Mouse (Mus musculus) ES-E14 (cell line): ENCODE measurements around the gene Rpp14. TPM values are rescaled to one million over a fixed set of nuclear protein-coding genes. Genes with fewer than 3 reads are reported as not detected.
"Not testable (repeated sequence)": the region's sequence is repeated elsewhere in the genome, so short reads cannot be mapped to it uniquely, and the experiment has no call there.

Experiments used
- DNase-seq: peaks from one replicate; pipeline ENCODE4 v3.0.0-alpha.2; 2013; ENCODE audit warnings: low read depth, low spot score
- H3K27ac ChIP-seq: 2 replicates; pipeline ENCODE4 v1.5.1; 2012; ENCODE audit warnings: low read depth, mild to moderate bottlenecking, low read length, moderate library complexity, mixed read lengths; ENCODE audit not compliant: poor library complexity, insufficient read depth, severe bottlenecking
- H3K36me3 ChIP-seq: 2 replicates; pipeline ENCODE4 v1.6.1; 2012; ENCODE audit warnings: mild to moderate bottlenecking, low read length, moderate library complexity, mixed read lengths; ENCODE audit not compliant: control insufficient read depth, poor library complexity, insufficient read depth, severe bottlenecking
- H3K4me1 ChIP-seq, 2 experiments: fragments of 150-350 bp in 1 of 2; sonication (generic) in 1 of 2; 2 replicates each; pipeline ENCODE4 v1.6.1; 2012; ENCODE audit warnings: low read length in 2 of 2, mild to moderate bottlenecking in 1 of 2, mixed read lengths in 1 of 2; ENCODE audit not compliant: control insufficient read depth in 2 of 2, insufficient read depth in 2 of 2, poor library complexity in 1 of 2
- H3K4me3 ChIP-seq, 2 experiments: fragments of 150-350 bp in 1 of 2; sonication (generic) in 1 of 2; 2 replicates each; pipeline ENCODE4 v1.5.1; 2012; ENCODE audit warnings: low read length in 2 of 2, low read depth in 1 of 2, mild to moderate bottlenecking in 1 of 2, mixed read lengths in 1 of 2; ENCODE audit not compliant: insufficient read depth in 1 of 2, poor library complexity in 1 of 2, severe bottlenecking in 1 of 2
- H3K9ac ChIP-seq: 2 replicates; pipeline ENCODE4 v1.6.1; 2012; ENCODE audit warnings: low read depth, mild to moderate bottlenecking, low read length, mixed read lengths; ENCODE audit not compliant: poor library complexity, insufficient read depth, severe bottlenecking
- H3K9me3 ChIP-seq: fragments of 150-350 bp; sonication (generic); 2 replicates; pipeline ENCODE4 v1.6.1; 2012; ENCODE audit warnings: low read depth, mild to moderate bottlenecking, low read length; ENCODE audit not compliant: control insufficient read depth, insufficient read depth
- CHD2 ChIP-seq: IDR thresholded peaks from 2 replicates; pipeline ENCODE4 v1.6.1; 2014; ENCODE audit warnings: mild to moderate bottlenecking, low read depth, low read length, inconsistent platforms
- HCFC1 ChIP-seq: IDR thresholded peaks from 2 replicates; pipeline ENCODE4 v1.6.1; 2012; ENCODE audit warnings: low read length, inconsistent platforms, borderline replicate concordance; ENCODE audit not compliant: insufficient read depth
- MAFK ChIP-seq: IDR thresholded peaks from 2 replicates; pipeline ENCODE4 v1.6.1; 2014; ENCODE audit warnings: mild to moderate bottlenecking, low read depth, low read length, inconsistent platforms; ENCODE audit not compliant: insufficient read depth
- ZC3H11A ChIP-seq: IDR thresholded peaks from 2 replicates; pipeline ENCODE4 v1.6.1; 2012; ENCODE audit warnings: low read depth, mild to moderate bottlenecking, inconsistent platforms, low read length, borderline replicate concordance
- ZNF384 ChIP-seq: IDR thresholded peaks from 2 replicates; pipeline ENCODE4 v1.6.1; 2012; ENCODE audit warnings: low read depth, low read length, inconsistent platforms
- in situ Hi-C, 2 experiments: fragments of 600-800 bp; cut with MboI; formaldehyde crosslinking; loops; one replicate each; pipeline ENCODE4 v1.15.1; 2025; ENCODE audit warnings: low sequenced_read_pairs in 2 of 2, inconsistent platforms in 1 of 2; ENCODE audit not compliant: unreplicated experiment in 2 of 2
- total RNA-seq: library from RNA; depleted of rRNA; stranded (reverse); fragments of 300-350 nt; gene quantifications from 2 replicates; pipeline ENCODE4 v1.2.3, GENCODE M21; 2012

Rpp14 gene
- total RNA-seq, 1 experiment = 28.3 TPM

GRCm38 (mm10) chr14:8115772-8116171 lies 35.6 kb downstream of the Rpp14 start:
- H3K4me1 ChIP-seq = peaks cover 0 to 2% of the 10 kb centered on the region in 2 experiments; a peak in 2 of 4 replicates
- H3K27ac ChIP-seq = no peak overlapping the region
- H3K36me3 ChIP-seq = no peaks in the 10 kb centered on the region
- in situ Hi-C loops = no loop called here
- no peaks in the 10 kb centered on the region for H3K9me3 ChIP-seq
- H3K9ac ChIP-seq = no peak overlapping the region
- TF ChIP-seq ZNF384 (no peak), ZC3H11A (no peak), CHD2 (no peak), HCFC1 (no peak), MAFK (no peak)
- no peak overlapping the region for H3K4me3 ChIP-seq
- no peak for DNase-seq

- no peaks in the 10 kb centered on the region for H3K36me3 ChIP-seq
- no peaks in the 10 kb centered on the region for H3K9me3 ChIP-seq
- no peaks in the 10 kb centered on the region; a peak in 1 of 4 replicates for H3K4me1 ChIP-seq
- H3K27ac ChIP-seq = no peak overlapping the region
- TF ChIP-seq HCFC1 (no peak), ZC3H11A (no peak), ZNF384 (no peak), CHD2 (no peak), MAFK (no peak)
- no peak overlapping the region for H3K9ac ChIP-seq
- no peak for DNase-seq
- H3K4me3 ChIP-seq = no peak overlapping the region
- in situ Hi-C loops = no loop called here
Measured at GRCm38 (mm10) chr14:8117371-8117770, 37.2 kb downstream of the Rpp14 start.

- no peak overlapping the region for H3K9ac ChIP-seq
- no peaks in the 10 kb centered on the region; a peak in 2 of 4 replicates for H3K4me1 ChIP-seq
- H3K27ac ChIP-seq = no peak overlapping the region
- DNase-seq = no peak
- H3K9me3 ChIP-seq = no peaks in the 10 kb centered on the region
- in situ Hi-C loops = no loop called here
- H3K4me3 ChIP-seq = no peak overlapping the region
- TF ChIP-seq ZC3H11A (no peak), MAFK (no peak), ZNF384 (no peak), CHD2 (no peak), HCFC1 (no peak)
- H3K36me3 ChIP-seq = no peaks in the 10 kb centered on the region
Measured at GRCm38 (mm10) chr14:8119454-8119853, 39.3 kb downstream of the Rpp14 start.

DNA sequence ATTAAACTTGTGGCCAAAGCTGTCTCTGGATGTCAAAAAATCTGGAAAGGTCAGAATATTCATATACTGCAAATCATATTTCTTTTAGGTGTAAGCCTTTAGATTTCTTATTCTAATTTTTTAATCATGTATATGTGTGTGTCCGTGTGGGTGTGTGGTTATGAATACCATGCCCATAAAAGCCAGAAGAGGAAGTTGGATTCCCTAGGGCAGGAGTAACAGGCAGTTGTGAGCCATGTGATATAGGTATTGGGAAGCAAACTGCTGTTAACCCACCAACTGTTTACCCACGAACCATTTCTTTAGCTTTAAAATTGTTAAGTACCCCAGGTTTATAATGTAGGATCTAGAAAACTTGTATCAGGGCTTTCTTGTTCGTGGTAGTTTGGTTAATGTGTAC lies 39.7 kb downstream of the Rpp14 start:
- no peaks in the 10 kb centered on the region for H3K36me3 ChIP-seq
- no peak overlapping the region for H3K27ac ChIP-seq
- TF ChIP-seq MAFK (no peak), ZC3H11A (no peak), ZNF384 (no peak), CHD2 (no peak), HCFC1 (no peak)
- H3K9me3 ChIP-seq = no peaks in the 10 kb centered on the region
- no peak overlapping the region for H3K4me3 ChIP-seq
- no peak for DNase-seq
- no peak overlapping the region for H3K9ac ChIP-seq
- in situ Hi-C loops = no loop called here
- H3K4me1 ChIP-seq = no peaks in the 10 kb centered on the region; a peak in 2 of 4 replicates

DNA sequence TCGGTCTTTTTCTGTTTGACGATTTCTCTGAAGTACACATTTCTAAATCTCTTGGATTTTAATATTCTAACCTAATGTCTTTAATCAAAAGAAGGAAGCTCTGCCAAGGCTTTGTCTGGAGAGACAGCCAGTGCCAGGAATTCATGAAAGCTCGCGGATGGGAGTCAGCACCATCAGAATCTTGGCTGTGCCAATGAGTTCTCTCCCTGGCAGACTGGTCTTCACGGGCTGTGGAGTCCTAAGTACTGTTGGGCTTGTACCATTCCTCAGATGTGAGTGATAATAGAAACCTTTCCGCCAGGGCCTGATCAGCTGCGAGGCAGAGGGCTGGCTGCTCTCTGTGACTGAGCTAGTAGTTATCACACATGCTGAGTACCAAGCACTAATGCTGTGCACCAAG lies 43.0 kb downstream of the Rpp14 start:
- H3K9me3 ChIP-seq = no peaks in the 10 kb centered on the region
- TF ChIP-seq ZNF384 (no peak), CHD2 (no peak), HCFC1 (no peak), MAFK (no peak), ZC3H11A (no peak)
- H3K4me3 ChIP-seq = no peak overlapping the region
- in situ Hi-C loops = no loop called here
- no peaks in the 10 kb centered on the region for H3K36me3 ChIP-seq
- DNase-seq = no peak
- H3K9ac ChIP-seq = no peak overlapping the region
- peaks cover 0 to 2% of the 10 kb centered on the region in 2 experiments; a peak in 3 of 4 replicates for H3K4me1 ChIP-seq
- H3K27ac ChIP-seq = no peak overlapping the region

DNA sequence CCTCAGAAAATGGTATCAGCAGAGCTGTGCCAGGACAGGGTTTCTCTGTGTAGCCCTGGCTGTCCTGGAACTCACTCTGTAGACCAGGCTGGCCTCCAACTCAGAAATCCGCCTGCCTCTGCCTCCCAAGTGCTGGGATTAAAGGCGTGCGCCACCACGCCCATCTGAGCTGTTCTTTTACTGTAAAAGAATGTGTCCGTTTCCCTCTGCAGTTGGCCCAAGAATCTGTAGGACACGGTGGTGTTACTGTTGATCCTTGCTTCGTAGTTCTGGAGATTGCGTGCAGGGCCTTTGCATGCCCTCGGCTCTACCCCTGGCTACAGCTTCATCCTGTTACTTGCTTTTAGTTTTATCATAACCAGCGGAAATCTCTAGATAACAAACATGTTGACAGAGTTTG lies 43.4 kb downstream of the Rpp14 start:
- H3K36me3 ChIP-seq, H3K9me3 ChIP-seq, H3K4me3 ChIP-seq, DNase-seq, H3K4me1 ChIP-seq, in situ Hi-C loops, H3K27ac ChIP-seq, H3K9ac ChIP-seq: not testable (repeated sequence)
